Mouse (Mus musculus) bone marrow, adult 2 months (tissue): ENCODE data around the gene Sephs1. TPM values are rescaled to one million over a fixed set of nuclear protein-coding genes. Genes with fewer than 3 reads are reported as not detected.
A peak's percentile ranks its signal among the peaks of the same experiment; 100 is the strongest.
"Not testable (repeated sequence)": the region's sequence is repeated elsewhere in the genome, so short reads cannot be mapped to it uniquely, and the experiment has no call there.

ENCODE experiments used
- H3K27ac ChIP-seq: fragments of 200-500 bp; 2 replicates; pipeline ENCODE4 v1.5.1; 2012; ENCODE audit warnings: low read depth, mild to moderate bottlenecking, control low read depth, inconsistent platforms, low read length; ENCODE audit not compliant: control insufficient read depth, poor library complexity, insufficient read depth
- H3K4me1 ChIP-seq: fragments of 200-500 bp; 2 replicates; pipeline ENCODE4 v1.6.1; 2011; ENCODE audit warnings: low read length; ENCODE audit not compliant: control insufficient read depth, insufficient read depth
- H3K4me3 ChIP-seq: fragments of 200-500 bp; replicated peaks from 2 replicates; pipeline ENCODE3; 2011; ENCODE audit warnings: mild to moderate bottlenecking, low read depth, low read length, control low read depth; ENCODE audit not compliant: control insufficient read depth
- CTCF ChIP-seq: fragments of 200-500 bp; IDR thresholded peaks from 2 replicates; pipeline ENCODE4 v1.5.1; 2011; ENCODE audit warnings: low read length, control low read depth; ENCODE audit not compliant: control insufficient read depth, insufficient read depth
- POLR2A ChIP-seq: fragments of 200-500 bp; IDR thresholded peaks from 2 replicates; pipeline ENCODE4 v1.6.1; 2011; ENCODE audit warnings: low read depth, mild to moderate bottlenecking, control low read depth, low read length, borderline replicate concordance; ENCODE audit not compliant: control insufficient read depth
- WGBS: fragments of 180-500 bp; shearing (Covaris S2); methylation state at CpG from one replicate; pipeline ENCODE4 v1.1.7; 2018; 5-methylcytosine and 5-hydroxymethylcytosine counted together
- polyA plus RNA-seq: library from polyadenylated mRNA; stranded (reverse); fragments of >200 nt; gene quantifications from 2 replicates; pipeline ENCODE4 v1.2.4, GENCODE M21; 2011; ENCODE audit warnings: low replicate concordance; ENCODE audit not compliant: missing spikeins, insufficient read depth, insufficient read length

The Sephs1 gene
- polyA plus RNA-seq, 1 experiment: 17.7 TPM

GRCm38 (mm10) chr2:4929230-4929629 is 47.9 kb downstream of the Sephs1 start:
- Histone ChIP-seq H3K4me1 (peaks cover 2% of the 10 kb centered on the region), H3K27ac (peak overlapping the region; percentile 25; the same call in 1 of the 2 replicates), H3K4me3 (no peak overlapping the region)
- WGBS: 30% methylated on average over 2 of the region's 2 CpGs
- TF ChIP-seq CTCF (no peak), POLR2A (no peak)

- 95% methylated on average over 9 of the region's 9 CpGs for WGBS
- Histone ChIP-seq H3K4me3 (no peak overlapping the region), H3K27ac (no peak overlapping the region), H3K4me1 (no peaks in the 10 kb centered on the region; the same call in 1 of the 2 replicates)
- no peak for TF ChIP-seq CTCF
- no peak for TF ChIP-seq POLR2A
Observed at GRCm38 (mm10) chr2:4934516-4934915, 53.2 kb downstream of the Sephs1 start.

- Histone ChIP-seq H3K4me1 (no peaks in the 10 kb centered on the region), H3K4me3 (no peak overlapping the region), H3K27ac (no peak overlapping the region)
- TF ChIP-seq CTCF (no peak), POLR2A (no peak)
- 89% methylated on average over 7 of the region's 7 CpGs for WGBS
Observed at GRCm38 (mm10) chr2:4937931-4938330, 56.6 kb downstream of the Sephs1 start.

DNA sequence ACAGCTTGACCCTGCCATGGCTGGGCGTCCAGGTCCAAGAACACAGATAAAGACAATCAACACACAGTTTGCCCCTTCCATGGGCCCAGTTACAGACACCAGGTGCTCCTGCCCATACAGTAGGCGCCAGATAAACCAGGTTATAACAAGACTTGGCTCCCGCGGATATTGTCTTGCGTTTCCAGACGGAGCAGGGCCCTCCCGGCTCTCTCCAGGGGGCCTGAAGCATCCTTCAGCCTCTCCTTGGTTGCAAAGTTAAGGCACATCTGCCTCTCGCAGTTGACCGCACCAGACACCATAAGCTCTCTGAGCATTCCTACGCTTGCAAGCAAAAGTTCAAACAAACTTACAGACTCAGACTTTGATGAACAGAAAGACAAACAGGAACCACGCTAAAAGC is 59.5 kb downstream of the Sephs1 start:
- Histone ChIP-seq H3K27ac (no peak overlapping the region), H3K4me3 (no peak overlapping the region), H3K4me1 (no peaks in the 10 kb centered on the region)
- 88% methylated on average over 11 of the region's 11 CpGs for WGBS
- TF ChIP-seq POLR2A (no peak), CTCF (no peak)

DNA sequence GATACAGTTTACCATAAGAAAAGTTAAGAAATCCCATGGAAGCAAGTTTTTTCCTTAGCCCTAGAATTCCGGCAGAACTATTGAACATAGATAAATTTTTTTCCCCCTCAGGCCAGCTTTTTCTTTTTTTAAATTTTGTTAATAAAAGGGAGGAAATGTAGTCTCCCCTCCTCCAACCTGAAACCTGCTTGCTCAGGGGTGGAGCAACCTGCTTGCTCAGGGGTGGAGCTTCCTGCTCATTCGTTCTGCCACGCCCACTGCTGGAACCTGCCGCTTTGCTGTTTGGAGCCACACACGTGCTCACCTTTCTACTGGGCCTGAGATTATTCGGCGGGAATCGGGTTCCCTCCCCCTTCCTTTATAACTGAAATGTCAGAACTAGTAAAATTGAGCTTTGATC is 68.3 kb downstream of the Sephs1 start:
- WGBS: 73% methylated on average over 7 of the region's 8 CpGs

DNA sequence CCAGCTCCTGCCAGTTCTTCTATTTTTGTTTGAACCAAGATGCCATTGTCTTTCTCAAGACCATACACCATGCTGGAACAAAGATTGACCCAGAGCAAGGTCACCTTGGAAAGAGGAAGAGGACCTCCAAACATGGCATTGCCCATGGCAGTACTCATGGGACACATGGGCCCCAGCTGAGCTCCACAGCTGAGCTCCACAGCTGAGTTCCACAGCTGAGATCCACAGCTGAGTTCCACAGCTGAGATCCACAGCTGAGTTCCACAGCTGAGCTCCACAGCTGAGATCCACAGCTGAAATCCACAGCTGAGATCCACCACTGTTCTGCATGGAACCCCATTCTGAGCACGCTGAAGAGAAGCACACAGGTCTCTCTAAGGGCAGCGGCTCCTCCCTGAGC is 69.6 kb downstream of the Sephs1 start:
- Histone ChIP-seq H3K4me1 (no peaks in the 10 kb centered on the region), H3K27ac (no peak overlapping the region), H3K4me3 (no peak overlapping the region)
- TF ChIP-seq CTCF (no peak), POLR2A (no peak)
- 93% methylated on average over 2 of the region's 2 CpGs for whole genome bisulfite sequencing

More for the DNA sequence above, 68.3 kb downstream of the Sephs1 start:
- H3K4me1 ChIP-seq, H3K4me3 ChIP-seq, H3K27ac ChIP-seq: not testable (repeated sequence)

DNA sequence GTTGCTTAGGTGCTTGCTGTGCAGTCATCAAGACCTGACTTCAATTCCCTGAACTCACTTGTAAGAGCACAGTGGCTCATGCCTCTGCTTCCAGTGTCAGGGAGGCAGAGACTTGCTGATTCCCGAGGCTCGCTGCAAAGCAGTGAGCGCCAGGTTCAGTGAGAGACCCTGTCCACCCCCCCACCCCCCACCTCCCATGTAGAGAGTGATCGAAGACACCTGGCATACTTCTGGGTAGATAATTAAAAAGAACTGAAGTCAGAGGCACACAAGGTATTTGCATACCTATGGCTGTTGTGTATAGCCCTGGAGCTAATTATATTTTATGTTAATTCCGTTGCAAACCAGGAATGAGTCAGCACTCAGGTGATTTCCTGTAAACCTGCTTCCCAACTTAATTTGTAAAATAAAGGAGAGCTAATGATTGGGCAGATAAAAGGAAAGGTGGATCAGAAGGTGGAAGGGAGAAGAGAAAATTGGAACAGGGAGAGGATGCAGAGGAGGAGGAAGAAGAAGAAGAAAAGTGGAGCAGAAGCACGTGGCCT is 72.9 kb downstream of the Sephs1 start:
- Histone ChIP-seq H3K27ac (no peak overlapping the region), H3K4me1 (no peaks in the 10 kb centered on the region), H3K4me3 (no peak overlapping the region)
- WGBS: 76% methylated on average over 6 of the region's 6 CpGs
- TF ChIP-seq POLR2A (no peak), CTCF (no peak)

DNA sequence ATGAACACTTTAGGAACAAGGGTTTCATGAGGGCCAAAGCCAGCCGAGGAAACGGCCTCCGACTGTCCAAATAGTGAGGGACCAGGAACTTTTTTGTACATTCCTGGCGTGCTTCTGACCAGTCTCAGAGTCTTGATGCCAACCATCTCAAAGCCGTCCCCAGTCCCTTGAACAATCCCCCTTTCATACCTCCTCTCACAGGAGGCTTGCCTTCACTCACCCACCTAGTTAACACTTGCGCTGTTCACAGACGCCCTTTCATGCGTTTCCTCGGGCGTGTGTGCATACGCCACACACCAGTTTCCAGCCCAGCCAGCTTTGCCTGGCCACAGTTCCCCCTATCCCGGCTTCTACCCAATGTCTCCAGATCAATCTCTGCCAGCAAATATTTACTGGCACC is 76.7 kb downstream of the Sephs1 start:
- 83% methylated on average over 12 of the region's 12 CpGs for WGBS
- Histone ChIP-seq H3K27ac (no peak overlapping the region), H3K4me3 (no peak overlapping the region), H3K4me1 (no peaks in the 10 kb centered on the region)
- TF ChIP-seq CTCF (no peak), POLR2A (no peak)

Other genes with a start within 250 kb of the Sephs1 start
- 21.3 and 22.9 TPM in 2 replicates for gene Prpf18, start 229.5 kb upstream of the Sephs1 start, polyA plus RNA-seq
- gene Bend7, start 163.7 kb upstream of the Sephs1 start, polyA plus RNA-seq: not detected in 2 replicates
- 19.6 and 44.1 TPM in 2 replicates for gene Phyh, start 37.5 kb downstream of the Sephs1 start, polyA plus RNA-seq
- gene Ucma, start 94.6 kb downstream of the Sephs1 start, polyA plus RNA-seq: 2.8 TPM in 1 of 2 replicates, not detected in the other
- 62.2 and 92.2 TPM in 2 replicates for gene Mcm10, start 131.2 kb downstream of the Sephs1 start, polyA plus RNA-seq
- 52.5 and 60.2 TPM in 2 replicates for gene Optn, start 182.5 kb downstream of the Sephs1 start, polyA plus RNA-seq